Mouse (Mus musculus) lung, adult 2 months (tissue): Measurements from ENCODE around the gene Clns1a.

Experiments
- CTCF ChIP-seq: fragments of 200-500 bp; IDR thresholded peaks from 2 replicates; pipeline ENCODE4 v1.5.1; 2011; ENCODE audit warnings: mild to moderate bottlenecking, low read length, control low read depth; ENCODE audit not compliant: insufficient read depth
- POLR2A ChIP-seq: fragments of 200-500 bp; IDR thresholded peaks from 2 replicates; pipeline ENCODE4 v1.6.1; 2011; ENCODE audit warnings: low read depth, mild to moderate bottlenecking, control low read depth, low read length, borderline replicate concordance; ENCODE audit errors: extremely low read depth

DNA sequence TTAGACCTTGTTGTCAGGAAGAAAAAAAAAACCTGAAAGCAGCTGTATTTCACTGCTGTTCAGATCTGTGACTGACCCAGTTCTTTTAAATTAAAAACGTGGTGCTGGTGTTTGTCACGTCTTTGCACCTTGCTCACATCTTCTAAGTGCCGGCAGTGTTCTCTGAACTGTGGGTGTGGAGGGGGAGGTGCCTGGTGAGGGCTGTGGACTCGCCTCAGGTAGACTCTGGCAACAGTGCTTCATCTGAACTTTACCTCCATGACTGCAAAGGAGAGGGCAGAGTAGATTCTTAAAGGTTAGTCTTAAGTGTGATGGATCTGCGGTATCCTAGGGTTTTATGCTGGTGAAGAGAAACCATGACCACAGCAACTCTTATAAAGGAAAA, 69.5 kb downstream of the Clns1a start:
- no peak for TF ChIP-seq POLR2A
- TF ChIP-seq CTCF: no peak
